Mouse (Mus musculus) spleen, adult 2 months (tissue): ENCODE data around the gene Ror1. TPM values are rescaled to one million over a fixed set of nuclear protein-coding genes. Genes with fewer than 3 reads are reported as not detected.

Experiments
- DNase-seq, 2 experiments: peaks; one replicate each; pipeline versions ENCODE4 v3.0.0 to v3.0.0-alpha.2; 2012 to 2021; ENCODE audit warnings: low spot score in 2 of 2, low read depth in 1 of 2
- H3K27ac ChIP-seq: fragments of 200-500 bp; 2 replicates; pipeline ENCODE4 v1.5.1; 2012; ENCODE audit warnings: low read length, inconsistent platforms; ENCODE audit not compliant: insufficient read depth
- H3K27me3 ChIP-seq: fragments of 200-500 bp; 2 replicates; pipeline ENCODE4 v1.6.1; 2012; ENCODE audit warnings: mild to moderate bottlenecking, moderate library complexity, low read length, inconsistent platforms; ENCODE audit not compliant: control insufficient read depth, insufficient read depth
- H3K36me3 ChIP-seq: fragments of 200-500 bp; 2 replicates; pipeline ENCODE4 v1.6.1; 2012; ENCODE audit warnings: mild to moderate bottlenecking, low read length, inconsistent platforms; ENCODE audit not compliant: control insufficient read depth, insufficient read depth
- H3K4me1 ChIP-seq: fragments of 200-500 bp; 2 replicates; pipeline ENCODE4 v1.6.1; 2011; ENCODE audit warnings: inconsistent platforms; ENCODE audit not compliant: control insufficient read depth, insufficient read depth, insufficient read length
- H3K4me3 ChIP-seq: fragments of 200-500 bp; 2 replicates; pipeline ENCODE4 v1.5.1; 2011; ENCODE audit warnings: mild to moderate bottlenecking, inconsistent platforms; ENCODE audit not compliant: insufficient read depth, insufficient read length; ENCODE audit errors: extremely low read depth
- CTCF ChIP-seq: fragments of 200-500 bp; IDR thresholded peaks from 2 replicates; pipeline ENCODE4 v1.5.1; 2011; ENCODE audit warnings: mild to moderate bottlenecking, inconsistent platforms; ENCODE audit not compliant: insufficient read depth, insufficient read length, insufficient replicate concordance; ENCODE audit errors: extremely low read depth
- POLR2A ChIP-seq: fragments of 200-500 bp; IDR thresholded peaks from 2 replicates; pipeline ENCODE4 v1.6.1; 2011; ENCODE audit warnings: low read depth, low read length, inconsistent platforms
- WGBS: fragments of 180-500 bp; shearing (Covaris S2); methylation state at CpG from one replicate; pipeline ENCODE4 v1.1.7; 2018; 5-methylcytosine and 5-hydroxymethylcytosine counted together
- polyA plus RNA-seq: library from polyadenylated mRNA; depleted of rRNA; stranded (reverse); fragments of >200 nt; gene quantifications from 2 replicates; pipeline ENCODE4 v1.2.3, GENCODE M21; 2012

The Ror1 gene
- polyA plus RNA-seq, 1 experiment: 0.64 TPM

GRCm38 (mm10) chr4:100221978-100222737, 126.6 kb downstream of the Ror1 start:
- no peak for DNase-seq
- TF ChIP-seq CTCF: no peak
- no peak for TF ChIP-seq POLR2A
- H3K4me1 ChIP-seq: no peaks in the 10 kb centered on the region; the same call in 1 of the 2 replicates
- H3K27ac ChIP-seq: no peak overlapping the region
- no peaks in the 10 kb centered on the region for H3K27me3 ChIP-seq
- H3K4me3 ChIP-seq: no peak overlapping the region
- 33% methylated on average over 13 of the region's 13 CpGs for WGBS
- no peaks in the 10 kb centered on the region for H3K36me3 ChIP-seq

DNA sequence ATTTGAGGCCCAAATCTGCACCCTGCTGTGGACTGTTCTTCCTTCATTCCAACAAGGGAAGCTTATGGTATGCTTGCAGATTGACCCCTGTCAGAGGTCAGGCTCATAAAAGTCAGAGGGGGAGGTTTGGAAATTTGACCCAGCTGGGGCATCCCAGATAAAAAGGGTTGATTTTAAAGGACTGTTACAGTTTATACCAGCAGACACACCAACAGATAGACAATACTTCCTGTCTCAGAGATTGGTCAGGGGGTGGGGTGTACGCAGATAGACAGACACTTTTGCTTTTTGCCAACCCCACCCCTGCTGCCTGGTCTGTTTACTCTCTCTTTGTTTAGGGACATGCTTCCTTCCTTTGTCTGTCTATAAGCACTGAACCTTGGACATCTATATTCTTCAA, 127.9 kb downstream of the Ror1 start:
- no peak overlapping the region for H3K4me3 ChIP-seq
- H3K27me3 ChIP-seq: no peaks in the 10 kb centered on the region
- no peak for TF ChIP-seq POLR2A
- TF ChIP-seq CTCF: no peak
- H3K27ac ChIP-seq: no peak overlapping the region
- no peaks in the 10 kb centered on the region; the same call in 1 of the 2 replicates for H3K4me1 ChIP-seq
- no peak for DNase-seq
- 50% methylated on average over 1 of the region's 1 CpGs for WGBS
- H3K36me3 ChIP-seq: no peaks in the 10 kb centered on the region

DNA sequence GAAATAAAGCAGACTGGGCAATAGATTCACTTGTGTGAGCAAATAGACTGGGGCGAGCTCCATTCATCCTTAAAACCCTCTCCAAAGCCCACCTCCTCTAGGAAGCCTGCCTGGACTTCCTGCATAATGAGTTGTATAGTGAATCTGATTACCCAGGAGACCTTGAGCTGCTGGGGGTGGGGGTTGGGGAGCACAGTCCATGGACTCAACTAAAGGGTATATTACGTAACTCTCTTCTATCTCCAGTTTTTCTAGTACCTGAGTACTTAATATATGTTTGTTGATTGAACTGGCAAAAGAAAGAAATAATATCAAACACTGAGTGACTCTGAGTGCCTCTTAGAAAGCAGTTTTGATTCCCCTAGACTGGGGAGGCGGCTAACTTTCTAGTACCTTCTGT, 128.4 kb downstream of the Ror1 start:
- H3K4me3 ChIP-seq: no peak overlapping the region
- no peaks in the 10 kb centered on the region for H3K36me3 ChIP-seq
- no peaks in the 10 kb centered on the region for H3K27me3 ChIP-seq
- WGBS: 89% methylated on average over 3 of the region's 3 CpGs
- no peak overlapping the region for H3K27ac ChIP-seq
- DNase-seq: no peak
- TF ChIP-seq CTCF (no peak), POLR2A (no peak)
- H3K4me1 ChIP-seq: no peaks in the 10 kb centered on the region; the same call in 1 of the 2 replicates

- TF ChIP-seq CTCF (no peak), POLR2A (no peak)
- Histone ChIP-seq H3K4me3 (no peak overlapping the region), H3K4me1 (no peaks in the 10 kb centered on the region), H3K27ac (no peak overlapping the region), H3K36me3 (no peaks in the 10 kb centered on the region), H3K27me3 (no peaks in the 10 kb centered on the region)
- WGBS: 84% methylated on average over 4 of the region's 4 CpGs
- DNase-seq: no peak
Observed at GRCm38 (mm10) chr4:100226619-100227018, 131.0 kb downstream of the Ror1 start.

DNA sequence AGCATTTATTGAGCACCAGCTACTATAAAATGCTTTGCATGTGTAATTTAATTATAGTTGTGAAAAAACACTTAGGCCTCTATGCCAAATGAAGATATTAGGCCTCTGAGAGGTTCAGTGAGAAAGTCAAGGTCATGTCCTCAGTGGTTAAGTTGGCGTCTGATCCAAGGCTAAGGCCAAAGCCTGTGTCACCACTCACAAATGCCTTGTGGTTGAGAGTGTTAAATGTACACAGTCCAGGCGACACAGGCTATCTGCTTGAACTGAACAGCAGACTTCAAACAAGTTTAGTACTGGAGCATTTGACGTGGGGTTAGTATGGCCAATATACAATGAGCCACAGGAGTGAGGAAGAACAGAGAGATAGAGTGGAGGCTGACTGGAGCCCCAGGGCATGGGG, 132.5 kb downstream of the Ror1 start:
- DNase-seq: no peak
- Histone ChIP-seq H3K27ac (no peak overlapping the region), H3K27me3 (no peaks in the 10 kb centered on the region), H3K36me3 (no peaks in the 10 kb centered on the region), H3K4me1 (no peaks in the 10 kb centered on the region), H3K4me3 (no peak overlapping the region)
- TF ChIP-seq CTCF: no peak
- no peak for TF ChIP-seq POLR2A
- 97% methylated on average over 3 of the region's 3 CpGs for WGBS

GRCm38 (mm10) chr4:100230245-100230644, 134.7 kb downstream of the Ror1 start:
- Histone ChIP-seq H3K27ac (no peak overlapping the region), H3K4me3 (no peak overlapping the region), H3K4me1 (no peaks in the 10 kb centered on the region), H3K36me3 (no peaks in the 10 kb centered on the region), H3K27me3 (no peaks in the 10 kb centered on the region)
- no peak for TF ChIP-seq CTCF
- no peak for TF ChIP-seq POLR2A
- DNase-seq: no peak
- WGBS: 25% methylated on average over 5 of the region's 5 CpGs

DNA sequence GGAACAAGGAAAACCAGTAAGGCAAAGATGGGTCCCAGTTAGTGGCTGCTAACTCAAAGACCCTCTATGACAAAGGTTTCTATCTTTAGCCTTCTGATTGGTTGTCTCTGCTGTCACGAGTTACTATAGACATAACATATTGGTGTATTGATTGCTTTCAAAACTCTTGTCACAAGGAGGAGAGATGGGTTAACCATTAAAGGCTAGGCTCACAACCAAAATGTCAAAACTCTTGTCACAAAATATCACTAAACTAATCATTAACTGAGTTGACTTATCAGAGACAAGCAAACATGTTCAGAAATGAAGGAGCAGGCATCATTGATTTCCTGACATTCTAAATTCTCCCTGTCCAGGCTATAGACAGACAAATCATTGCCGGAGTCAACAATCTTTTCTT, 135.4 kb downstream of the Ror1 start:
- Histone ChIP-seq H3K36me3 (no peaks in the 10 kb centered on the region), H3K27me3 (no peaks in the 10 kb centered on the region), H3K27ac (no peak overlapping the region), H3K4me1 (no peaks in the 10 kb centered on the region), H3K4me3 (no peak overlapping the region)
- TF ChIP-seq CTCF (no peak), POLR2A (no peak)
- 88% methylated on average over 2 of the region's 2 CpGs for WGBS
- no peak for DNase-seq
